Mouse (Mus musculus) embryonic fibroblast, embryonic 13.5 days (primary cell): Measurements from ENCODE around the gene Syncrip. TPM values are rescaled to one million over a fixed set of nuclear protein-coding genes. Genes with fewer than 3 reads are reported as not detected.
"Not testable (repeated sequence)": the region's sequence is repeated elsewhere in the genome, so short reads cannot be mapped to it uniquely, and the experiment has no call there.

Experiments used
- H3K27ac ChIP-seq: 2 replicates; pipeline ENCODE4 v1.5.1; 2012; ENCODE audit warnings: low read length, control low read depth, inconsistent platforms; ENCODE audit not compliant: insufficient read depth
- H3K4me1 ChIP-seq: 2 replicates; pipeline ENCODE4 v1.6.1; 2011; ENCODE audit warnings: low read length; ENCODE audit not compliant: control insufficient read depth, insufficient read depth
- H3K4me3 ChIP-seq: 2 replicates; pipeline ENCODE4 v1.5.1; 2011; ENCODE audit warnings: mild to moderate bottlenecking, control low read depth, low read length; ENCODE audit not compliant: insufficient read depth
- CTCF ChIP-seq: IDR thresholded peaks from 2 replicates; pipeline ENCODE4 v1.5.1; 2011; ENCODE audit warnings: mild to moderate bottlenecking, control low read depth, low read length, moderate library complexity, borderline replicate concordance; ENCODE audit not compliant: insufficient read depth
- POLR2A ChIP-seq: IDR thresholded peaks from 2 replicates; pipeline ENCODE4 v1.6.1; 2011; ENCODE audit warnings: low read depth, mild to moderate bottlenecking, control low read depth, low read length, moderate library complexity
- polyA plus RNA-seq: library from polyadenylated mRNA; stranded (reverse); fragments of >200 nt; gene quantifications from 2 replicates; pipeline ENCODE4 v1.2.4, GENCODE M21; 2011; ENCODE audit warnings: low read depth; ENCODE audit not compliant: missing spikeins, insufficient read length

Gene Syncrip
- polyA plus RNA-seq, 1 experiment: 252 TPM

DNA sequence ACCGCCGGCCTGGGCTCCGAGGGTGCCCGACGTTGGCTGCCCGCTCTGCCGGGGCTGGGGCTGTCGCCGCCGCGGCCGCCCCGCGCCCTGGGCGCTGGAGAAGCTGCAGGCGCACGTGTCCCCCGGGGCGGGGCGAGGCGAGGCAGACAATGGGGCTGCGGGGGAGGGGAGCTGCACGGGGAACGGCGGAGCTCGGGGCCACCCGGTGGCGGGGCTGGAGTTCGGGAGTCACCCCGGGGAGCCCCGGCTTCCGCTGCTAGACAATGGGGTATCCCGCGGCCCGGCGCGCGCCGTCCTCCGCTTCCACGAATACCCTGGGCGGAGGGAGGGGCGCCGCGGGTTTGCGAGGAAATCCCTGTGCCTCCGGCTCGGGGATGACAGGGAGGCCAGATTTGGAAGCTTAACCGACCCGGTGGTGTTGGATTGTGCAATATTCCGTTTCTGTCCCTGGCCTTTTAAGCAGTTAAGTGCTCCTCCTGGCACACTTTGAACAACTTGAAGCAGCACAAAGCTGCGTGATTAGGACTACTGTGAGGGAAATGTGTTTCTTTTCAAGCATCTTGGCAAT lies 539 bp upstream of the Syncrip start:
- peak overlapping the region; percentile 97 for H3K27ac ChIP-seq
- peak; percentile 36 for TF ChIP-seq POLR2A
- TF ChIP-seq CTCF: no peak
- H3K4me3 ChIP-seq: peak overlapping the region; percentile 82
- H3K4me1 ChIP-seq: peaks cover 5% of the 10 kb centered on the region; the same call in 1 of the 2 replicates

GRCm38 (mm10) chr9:88481791-88482160 lies 598 bp downstream of the Syncrip start:
- H3K4me1 ChIP-seq: peaks cover 5% of the 10 kb centered on the region; the same call in 1 of the 2 replicates
- TF ChIP-seq CTCF (no peak), POLR2A (no peak)

DNA sequence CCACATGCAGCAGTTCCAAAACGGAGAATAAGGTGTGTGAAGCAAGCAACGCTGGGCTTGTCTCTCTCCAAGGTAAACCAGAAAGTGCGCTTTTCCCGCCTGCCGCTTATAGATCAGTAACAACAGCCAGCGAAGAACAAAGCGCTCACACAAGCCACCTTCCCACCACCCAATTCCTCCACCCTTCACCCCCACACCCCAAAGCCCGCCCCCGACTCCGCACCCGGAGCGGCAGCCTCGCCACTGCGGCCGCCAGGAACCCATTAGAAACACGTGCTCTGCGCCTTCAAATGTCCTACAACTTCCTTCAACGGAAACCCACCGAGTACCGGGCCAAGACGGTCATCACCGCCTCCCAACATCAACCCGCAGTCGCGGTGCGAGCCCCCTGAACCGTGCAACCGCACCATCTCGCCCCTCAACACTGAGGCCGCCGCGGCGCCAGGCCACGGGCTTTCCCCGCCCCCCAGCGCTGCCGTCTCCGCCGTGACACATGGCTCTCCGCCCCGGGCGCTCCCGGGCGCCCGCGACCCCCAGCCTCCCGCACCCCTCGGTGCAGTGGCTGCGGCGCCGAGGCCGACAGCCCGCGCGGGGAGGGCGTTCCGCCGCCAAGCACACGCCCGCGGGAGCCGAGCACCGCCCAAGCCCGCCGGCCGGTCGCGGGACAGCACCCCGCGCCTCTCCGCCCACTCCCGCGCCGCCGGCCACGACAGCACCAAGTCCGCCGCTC lies 1.1 kb downstream of the Syncrip start:
- H3K4me1 ChIP-seq: peaks cover 5% of the 10 kb centered on the region; the same call in 1 of the 2 replicates
- H3K4me3 ChIP-seq: peak overlapping the region; percentile 81
- TF ChIP-seq POLR2A: no peak
- no peak for TF ChIP-seq CTCF
- peak overlapping the region; percentile 97 for H3K27ac ChIP-seq

More at GRCm38 (mm10) chr9:88481791-88482160, 598 bp downstream of the Syncrip start:
- Histone ChIP-seq H3K27ac (peak overlapping the region; percentile 97), H3K4me3 (peak overlapping the region; percentile 81)

GRCm38 (mm10) chr9:88480120-88480519 lies 2.3 kb downstream of the Syncrip start:
- TF ChIP-seq CTCF (no peak), POLR2A (no peak)
- peak overlapping the region; percentile 83 for H3K4me3 ChIP-seq
- H3K4me1 ChIP-seq: peaks cover 5% of the 10 kb centered on the region; the same call in 1 of the 2 replicates
- H3K27ac ChIP-seq: no peak overlapping the region

- TF ChIP-seq CTCF: no peak
- TF ChIP-seq POLR2A: no peak
- no peak overlapping the region for H3K27ac ChIP-seq
Observed at GRCm38 (mm10) chr9:88476138-88476537, 6.2 kb downstream of the Syncrip start.

DNA sequence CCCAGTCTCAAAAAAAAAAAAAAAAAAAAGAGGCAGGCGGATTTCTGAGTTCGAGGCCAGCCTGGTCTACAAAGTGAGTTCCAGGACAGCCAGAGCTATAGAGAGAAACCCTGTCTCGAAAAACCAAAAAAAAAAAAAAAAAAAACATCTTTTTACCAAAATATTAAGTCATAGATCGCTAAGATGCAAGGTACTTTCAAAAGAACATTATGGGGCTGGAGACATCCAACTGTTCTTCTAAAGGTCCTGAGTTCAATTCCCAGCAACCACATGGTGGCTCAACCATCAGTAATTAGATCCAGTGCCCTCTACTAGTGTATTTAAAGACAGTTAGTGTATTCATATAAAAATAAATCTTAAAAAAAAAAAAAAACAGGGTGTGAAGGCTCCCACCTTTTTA lies 21.4 kb downstream of the Syncrip start:
- not testable (repeated sequence) for H3K4me3 ChIP-seq, H3K27ac ChIP-seq

More at GRCm38 (mm10) chr9:88476138-88476537, 6.2 kb downstream of the Syncrip start:
- no peak overlapping the region for H3K4me3 ChIP-seq
- no peaks in the 10 kb centered on the region for H3K4me1 ChIP-seq

GRCm38 (mm10) chr9:88439991-88440390 lies 42.4 kb downstream of the Syncrip start:
- Histone ChIP-seq H3K4me3 (no peak overlapping the region), H3K4me1 (peaks cover 2% of the 10 kb centered on the region), H3K27ac (no peak overlapping the region)
- TF ChIP-seq POLR2A: no peak
- TF ChIP-seq CTCF: no peak

More for the DNA sequence above, 21.4 kb downstream of the Syncrip start:
- not testable (repeated sequence) for H3K4me1 ChIP-seq

- Histone ChIP-seq H3K4me1 (peaks cover 2% of the 10 kb centered on the region), H3K4me3 (peak overlapping the region; percentile 72), H3K27ac (peak overlapping the region; percentile 75)
- no peak for TF ChIP-seq POLR2A
- TF ChIP-seq CTCF: no peak
Observed at GRCm38 (mm10) chr9:88439238-88439600, 43.2 kb downstream of the Syncrip start.

- H3K4me3 ChIP-seq: peak within 1 kb of the TSS; percentile 72
- peak within 1 kb of the TSS; percentile 75 for H3K27ac ChIP-seq
- peaks cover 2% of the 10 kb centered on the region for H3K4me1 ChIP-seq
- no peak for TF ChIP-seq CTCF
- peak; percentile 84 for TF ChIP-seq POLR2A
Observed at GRCm38 (mm10) chr9:88438555-88439237, 43.7 kb downstream of the Syncrip start, which contains the start of gene Snx14. Gene Snx14 (minus strand): TSS chr9:88438958.

GRCm38 (mm10) chr9:88438237-88438554 lies 44.2 kb downstream of the Syncrip start:
- peak overlapping the region; percentile 43; the same call in 1 of the 2 replicates for H3K27ac ChIP-seq
- H3K4me1 ChIP-seq: peaks cover 2% of the 10 kb centered on the region
- TF ChIP-seq CTCF: no peak
- H3K4me3 ChIP-seq: peak overlapping the region; percentile 72
